Mouse (Mus musculus): ENCODE results near the gene Dgkd.

Dgkd gene

GRCm38 (mm10) chr1:87848237-87848996 lies 4.7 kb upstream of the Dgkd start:
- no peak for DNase-seq (ENCODE audit: low spot score in 2 of 2)

GRCm38 (mm10) chr1:87849278-87849677 lies 3.8 kb upstream of the Dgkd start:
- no peak for DNase-seq (ENCODE audit: low spot score in 2 of 2)

- DNase-seq (ENCODE audit: low spot score in 2 of 2) = no peak
These were observed 1.7 kb upstream of the Dgkd start for GRCm38 (mm10) chr1:87851344-87851743.

- DNase-seq (ENCODE audit: low spot score in 2 of 2) = no peak
These were observed 851 bp upstream of the Dgkd start for GRCm38 (mm10) chr1:87852081-87852790.

- DNase-seq (ENCODE audit: low spot score in 2 of 2) = no peak
These were observed 694 bp downstream of the Dgkd start for GRCm38 (mm10) chr1:87853601-87854361.

- no peak for DNase-seq (ENCODE audit: low spot score in 2 of 2)
These were observed 1.3 kb downstream of the Dgkd start for GRCm38 (mm10) chr1:87854411-87854810.

- DNase-seq (ENCODE audit: low spot score in 2 of 2) = no peak
These were observed 1.8 kb downstream of the Dgkd start for GRCm38 (mm10) chr1:87854851-87855251.

- no peak for DNase-seq (ENCODE audit: low spot score in 2 of 2)
These were observed 2.4 kb downstream of the Dgkd start for GRCm38 (mm10) chr1:87855522-87855921.

GRCm38 (mm10) chr1:87856823-87857222 lies 3.7 kb downstream of the Dgkd start:
- no peak for DNase-seq (ENCODE audit: low spot score in 2 of 2)

GRCm38 (mm10) chr1:87858031-87858430 lies 4.9 kb downstream of the Dgkd start:
- no peak for DNase-seq (ENCODE audit: low spot score in 2 of 2)

GRCm38 (mm10) chr1:87858529-87858928 lies 5.4 kb downstream of the Dgkd start:
- DNase-seq (ENCODE audit: low spot score in 2 of 2) = no peak

GRCm38 (mm10) chr1:87863602-87864001 lies 10.5 kb downstream of the Dgkd start:
- DNase-seq (ENCODE audit: low spot score in 2 of 2) = no peak

GRCm38 (mm10) chr1:87864889-87865288 lies 11.8 kb downstream of the Dgkd start:
- no peak for DNase-seq (ENCODE audit: low spot score in 2 of 2)

GRCm38 (mm10) chr1:87866672-87867071 lies 13.6 kb downstream of the Dgkd start:
- no peak for DNase-seq (ENCODE audit: low spot score in 2 of 2)

GRCm38 (mm10) chr1:87871546-87871945 lies 18.5 kb downstream of the Dgkd start:
- no peak for DNase-seq (ENCODE audit: low spot score in 2 of 2)

GRCm38 (mm10) chr1:87873081-87873480 lies 20.0 kb downstream of the Dgkd start:
- DNase-seq (ENCODE audit: low spot score in 2 of 2) = no peak

- no peak for DNase-seq (ENCODE audit: low spot score in 2 of 2)
These were observed 23.0 kb downstream of the Dgkd start for GRCm38 (mm10) chr1:87876065-87876464.

- no peak for DNase-seq (ENCODE audit: low spot score in 2 of 2)
These were observed 24.6 kb downstream of the Dgkd start for GRCm38 (mm10) chr1:87877552-87878283.

GRCm38 (mm10) chr1:87879034-87879433 lies 25.9 kb downstream of the Dgkd start:
- DNase-seq (ENCODE audit: low spot score in 2 of 2) = no peak

GRCm38 (mm10) chr1:87879494-87880325 lies 26.6 kb downstream of the Dgkd start:
- no peak for DNase-seq (ENCODE audit: low spot score in 2 of 2)

- DNase-seq (ENCODE audit: low spot score in 2 of 2) = no peak
These were observed 27.2 kb downstream of the Dgkd start for GRCm38 (mm10) chr1:87880326-87880627.

All from spleen, postnatal 14 days (tissue).